ENCODE assay signal across 14 mouse cellular contexts in the genomic region with DNA sequence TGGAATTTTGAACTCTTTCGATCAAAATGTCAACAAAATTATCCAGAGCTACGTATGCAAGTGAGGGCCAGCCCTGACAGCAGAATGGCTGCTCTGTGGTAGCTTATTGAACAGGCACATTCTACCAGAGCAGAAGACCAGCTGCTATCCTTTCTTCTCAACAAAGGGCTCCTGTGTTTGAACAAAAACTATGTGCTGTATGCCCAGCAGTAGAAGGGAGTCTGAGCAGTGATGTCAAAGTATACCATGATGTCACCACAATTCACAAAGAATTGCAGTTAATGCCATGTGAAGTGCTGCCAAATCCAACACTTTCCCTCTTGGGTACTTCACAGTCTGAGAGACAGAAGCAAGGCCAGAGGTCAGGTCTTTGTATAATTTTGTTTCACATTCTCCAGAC.
DNase-seq lines count a peak whose midpoint lies in the region; ATAC-seq and TF ChIP-seq lines count a peak whose summit lies in the region.
"Had no signal": no experiment of that assay in that cellular context is flagged by ENCODE, and none has a peak within 500 bp of the region (broad histone marks: within the 10 kb centered on the region; RNA-seq: fewer than 3 reads in every experiment).

No protein-coding gene starts in this region.

- 37% methylated on average over 2 of the region's 2 CpGs for WGBS in lung, embryonic 14.5 days
- WGBS in forebrain, embryonic 12.5 days: 47% methylated on average over 2 of the region's 2 CpGs

- H3K4me3 ChIP-seq in lung, embryonic 14.5 days (ENCODE audit: low read depth, low read length): no peak overlapping the region
- H3K4me3 ChIP-seq in forebrain, embryonic 12.5 days (replicated peaks): no peak overlapping the region

- no peak for TF ChIP-seq CTCF in lung, embryonic 14.5 days (IDR thresholded peaks at IDR 0.05; ENCODE audit: low read depth)

- H3K4me2 ChIP-seq in lung, embryonic 14.5 days: no peak overlapping the region
- no peak overlapping the region for H3K4me2 ChIP-seq in forebrain, embryonic 12.5 days

- peaks cover 4% of the 10 kb centered on the region; the same call in 1 of the 2 replicates for H3K4me1 ChIP-seq in lung, embryonic 14.5 days (ENCODE audit: insufficient read depth)
- peaks cover 4% of the 10 kb centered on the region for H3K4me1 ChIP-seq in forebrain, embryonic 12.5 days

- ATAC-seq in frontal cortex, adult (ENCODE audit: low TSS enrichment): peak; percentile 92
- no peak for ATAC-seq in lung, embryonic 14.5 days (ENCODE audit: insufficient read depth)
- ATAC-seq in forebrain, embryonic 12.5 days (ENCODE audit: low FRiP score): peak; percentile 80; the same call in 1 of the 2 replicates
- ATAC-seq in erythroid progenitor cell, adult 5-6 weeks (replicated peaks; ENCODE audit: low FRiP score, poor library complexity, severe bottlenecking): no peak
- ATAC-seq: Patski had no signal

- H3K36me3 ChIP-seq in lung, embryonic 14.5 days (ENCODE audit: insufficient read depth): no peaks in the 10 kb centered on the region
- H3K36me3 ChIP-seq in forebrain, embryonic 12.5 days (replicated peaks): no peaks in the 10 kb centered on the region

- no peak overlapping the region for H3K9ac ChIP-seq in lung, embryonic 14.5 days
- H3K9ac ChIP-seq in forebrain, embryonic 12.5 days: no peak overlapping the region

- H3K27ac ChIP-seq in lung, embryonic 14.5 days (ENCODE audit: low read depth): no peak overlapping the region
- H3K27ac ChIP-seq in forebrain, embryonic 12.5 days: no peak overlapping the region
- H3K27ac ChIP-seq: macrophage had no signal

- H3K27me3 ChIP-seq in lung, embryonic 14.5 days (ENCODE audit: insufficient read depth, low read length): no peaks in the 10 kb centered on the region
- H3K27me3 ChIP-seq in forebrain, embryonic 12.5 days: no peaks in the 10 kb centered on the region

- H3K9me3 ChIP-seq in lung, embryonic 14.5 days (ENCODE audit: low read depth, low read length): no peaks in the 10 kb centered on the region
- H3K9me3 ChIP-seq in forebrain, embryonic 12.5 days: no peaks in the 10 kb centered on the region

- no peak for DNase-seq in frontal cortex, postnatal 25 days (ENCODE audit: low spot score in 2 of 2)
- peak; percentile 46 for DNase-seq in lung, embryonic 14.5 days
- no peak for DNase-seq in lung, postnatal 14 days
- peak; percentile 9 for DNase-seq in retina, postnatal 7 days (ENCODE audit: low read depth, low spot score)
- DNase-seq in ovary, postnatal 36 days (ENCODE audit: low spot score): no peak
- DNase-seq: adrenal gland, postnatal 14 days; cerebellum, postnatal 25 days; heart, postnatal 14 days; kidney, postnatal 36 days had no signal

Comparison
In these comparisons a context has a peak if more than half of its experiments do, and no peak if none do; other contexts are left out.
1. DNase-seq: peak in lung, embryonic 14.5 days (single experiment) and retina, postnatal 7 days (single experiment); none in frontal cortex, postnatal 25 days (0 of 2), lung, postnatal 14 days (single experiment) and ovary, postnatal 36 days (single experiment).
2. ATAC-seq: peak in frontal cortex, adult (single experiment) and forebrain, embryonic 12.5 days (single experiment); none in lung, embryonic 14.5 days (single experiment) and erythroid progenitor cell, adult 5-6 weeks (single experiment).